Mouse (Mus musculus): ENCODE results near the gene Mkrn1.

DNA sequence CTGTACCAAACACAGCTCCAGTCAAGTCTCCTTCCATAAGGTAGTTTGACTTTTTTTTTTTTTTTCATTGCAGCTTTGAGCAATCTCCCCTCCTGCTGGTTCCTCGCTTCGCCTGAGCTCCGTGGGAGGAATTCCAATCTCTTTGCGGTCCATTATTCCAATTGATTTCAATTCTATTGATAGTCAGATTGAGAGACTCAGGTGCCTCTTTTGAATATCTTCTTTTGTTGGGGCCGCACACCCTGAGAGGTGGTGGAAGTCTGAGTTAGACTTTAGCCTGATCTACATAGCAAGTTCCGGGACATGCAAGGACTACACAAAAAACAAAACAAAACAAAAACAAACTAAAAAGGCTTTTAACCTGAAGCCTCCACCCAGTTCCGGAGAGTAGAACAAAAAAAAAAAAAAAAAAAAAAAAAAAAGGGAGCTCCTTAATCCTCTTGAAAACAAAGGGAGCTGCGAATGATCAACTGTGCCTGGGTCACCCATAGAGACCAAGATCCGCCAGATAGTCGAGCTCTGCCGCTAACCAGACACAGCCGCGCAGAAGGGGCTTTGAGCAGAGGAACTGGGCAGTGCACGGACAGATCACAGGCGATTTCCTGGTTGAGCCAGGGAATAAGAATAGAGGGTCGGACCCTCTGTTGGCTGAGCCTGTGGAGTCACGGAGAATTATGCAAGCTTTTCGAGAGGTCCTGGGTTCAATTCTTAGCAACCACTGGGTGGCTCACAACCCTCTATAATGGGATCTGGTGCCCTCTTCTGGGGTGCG, 25.7 kb upstream of the Mkrn1 start:
- peak; percentile 31 for TF ChIP-seq CTCF (IDR thresholded peaks at IDR 0.05; ENCODE audit: low read depth)
- no peak for TF ChIP-seq EP300 (IDR thresholded peaks at IDR 0.05; ENCODE audit: low read depth)
